Mouse (Mus musculus): ENCODE measurements at regions not wholly inside any gene's neighbourhood (a gene's known extent, or its start where the extent isn't known, plus 50 kb on each side); places are given as distances from the start of the nearest gene placed in this dataset.

DNA sequence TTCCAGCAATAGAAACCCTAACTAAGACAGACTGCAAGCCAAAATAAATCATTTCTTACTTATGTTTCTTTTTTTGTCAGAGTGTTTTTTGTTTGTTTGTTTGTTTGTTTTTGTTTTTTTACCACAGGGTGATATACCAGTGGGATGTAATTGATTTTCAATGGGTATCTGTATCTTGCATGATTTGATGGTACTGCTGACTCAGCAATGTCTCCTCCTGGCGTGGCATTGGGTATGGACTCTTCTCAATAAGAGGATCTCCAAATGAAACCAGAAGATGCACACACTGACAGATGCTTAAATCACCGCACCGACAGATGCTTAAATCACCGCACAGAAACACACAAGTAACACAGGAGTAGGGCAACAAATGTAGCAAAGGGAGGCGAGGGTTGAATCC lies 54.8 kb upstream of the Lnx1 start:
- Histone ChIP-seq H3K9ac (no peak overlapping the region), H3K4me3 (no peak overlapping the region), H3K4me2 (no peak overlapping the region), H3K27ac (no peak overlapping the region), H3K27me3 (replicated peaks) (no peaks in the 10 kb centered on the region), H3K9me3 (replicated peaks) (no peaks in the 10 kb centered on the region), H3K4me1 (no peaks in the 10 kb centered on the region), H3K36me3 (no peaks in the 10 kb centered on the region)
- ATAC-seq, result no peak
- WGBS (ENCODE audit: insufficient replicate concordance), result 72% methylated on average over 5 of the region's 5 CpGs

DNA sequence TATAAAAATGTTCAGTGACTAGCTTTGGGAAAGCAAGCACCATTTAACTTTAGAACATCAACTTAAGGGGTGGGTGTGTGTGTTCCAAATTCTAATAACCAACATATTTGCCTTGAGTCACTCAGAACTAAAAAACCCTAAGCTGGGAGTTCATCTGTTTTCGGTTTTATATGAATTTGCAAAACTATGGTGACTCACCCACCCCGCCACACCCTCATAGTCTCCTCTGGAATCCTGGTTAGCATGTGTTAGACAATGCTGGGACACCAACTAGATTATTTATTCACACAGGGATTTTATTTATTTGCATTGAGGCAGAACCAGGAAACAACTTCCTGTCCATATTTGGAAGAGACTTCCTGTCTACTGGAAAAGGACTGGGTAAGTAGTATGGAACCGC lies 50.2 kb upstream of the Lnx1 start:
- Histone ChIP-seq H3K4me3 (no peak overlapping the region), H3K27ac (no peak overlapping the region), H3K4me1 (no peaks in the 10 kb centered on the region), H3K4me2 (no peak overlapping the region), H3K9ac (no peak overlapping the region), H3K36me3 (no peaks in the 10 kb centered on the region), H3K27me3 (replicated peaks) (no peaks in the 10 kb centered on the region), H3K9me3 (replicated peaks) (no peaks in the 10 kb centered on the region)
- WGBS (ENCODE audit: insufficient replicate concordance), result 69% methylated on average over 3 of the region's 3 CpGs
- no peak for ATAC-seq

Data from liver, embryonic 12.5 days (tissue).